Mouse (Mus musculus) midbrain, embryonic 13.5 days (tissue): ENCODE measurements at regions not wholly inside any gene's neighbourhood (a gene's known extent, or its start where the extent isn't known, plus 50 kb on each side); places are given as distances from the start of the nearest gene placed in this dataset.
"Not testable (repeated sequence)": the region's sequence is repeated elsewhere in the genome, so short reads cannot be mapped to it uniquely, and the experiment has no call there.

Experiments used
- ATAC-seq: fragments of 200-750 bp; cut with Nextera tagmentation; 2 replicates; pipeline ENCODE4 v1.8.0; 2017; ENCODE audit warnings: mild to moderate bottlenecking, moderate TSS enrichment, moderate library complexity
- H3K27ac ChIP-seq: fragments of 300-500 bp; sonication (generic); 2 replicates; pipeline ENCODE4 v1.5.1; 2015; ENCODE audit warnings: inconsistent platforms, mild to moderate bottlenecking, moderate library complexity
- H3K27me3 ChIP-seq: fragments of 300-500 bp; sonication (generic); 2 replicates; pipeline ENCODE4 v1.6.1; 2015; ENCODE audit warnings: mild to moderate bottlenecking, inconsistent platforms
- H3K36me3 ChIP-seq: fragments of 300-500 bp; sonication (generic); 2 replicates; pipeline ENCODE4 v1.6.1; 2015; ENCODE audit warnings: mild to moderate bottlenecking, inconsistent platforms
- H3K4me1 ChIP-seq: fragments of 300-500 bp; sonication (generic); replicated peaks from 2 replicates; pipeline ENCODE4 v1.6.1; 2015; ENCODE audit warnings: inconsistent platforms
- H3K4me2 ChIP-seq: fragments of 300-500 bp; sonication (generic); replicated peaks from 2 replicates; pipeline ENCODE4 v1.6.1; 2015; ENCODE audit warnings: moderate library complexity, mild to moderate bottlenecking, inconsistent platforms
- H3K4me3 ChIP-seq: fragments of 300-500 bp; sonication (generic); replicated peaks from 2 replicates; pipeline ENCODE4 v1.5.1; 2015; ENCODE audit warnings: mild to moderate bottlenecking, inconsistent platforms
- H3K9ac ChIP-seq: fragments of 300-500 bp; sonication (generic); replicated peaks from 2 replicates; pipeline ENCODE4 v1.6.1; 2015; ENCODE audit warnings: mild to moderate bottlenecking, inconsistent platforms
- H3K9me3 ChIP-seq: fragments of 300-500 bp; sonication (generic); 2 replicates; pipeline ENCODE4 v1.6.1; 2016; ENCODE audit warnings: mild to moderate bottlenecking, inconsistent platforms
- WGBS: fragments of 180-500 bp; shearing (Covaris S2); methylation state at CpG from one replicate; pipeline ENCODE4 v1.1.7; 2015; 5-methylcytosine and 5-hydroxymethylcytosine counted together

- Histone ChIP-seq H3K9ac (no peak overlapping the region), H3K36me3 (no peaks in the 10 kb centered on the region), H3K4me1 (no peaks in the 10 kb centered on the region), H3K4me3 (no peak overlapping the region), H3K9me3 (no peaks in the 10 kb centered on the region), H3K4me2 (no peak overlapping the region), H3K27me3 (no peaks in the 10 kb centered on the region), H3K27ac (no peak overlapping the region)
- WGBS: 87% methylated on average over 3 of the region's 3 CpGs
- ATAC-seq: no peak
Observed at GRCm38 (mm10) chr8:31638417-31638816, 1790.1 kb upstream of the 5930422O12Rik start.

- Histone ChIP-seq H3K9me3 (no peaks in the 10 kb centered on the region), H3K27me3 (no peaks in the 10 kb centered on the region), H3K4me1 (no peaks in the 10 kb centered on the region), H3K36me3 (no peaks in the 10 kb centered on the region), H3K9ac (no peak overlapping the region), H3K27ac (no peak overlapping the region), H3K4me3 (no peak overlapping the region), H3K4me2 (no peak overlapping the region)
- ATAC-seq: no peak
Observed at GRCm38 (mm10) chr8:31663717-31664116, 1764.8 kb upstream of the 5930422O12Rik start.

GRCm38 (mm10) chr8:31665485-31665884 is 1763.0 kb upstream of the 5930422O12Rik start:
- WGBS: 81% methylated on average over 4 of the region's 4 CpGs
- ATAC-seq: 0 out of 2 replicates have a peak, but pooled peaks have one; percentile 11
- Histone ChIP-seq H3K9ac (no peak overlapping the region), H3K36me3 (no peaks in the 10 kb centered on the region), H3K27me3 (no peaks in the 10 kb centered on the region), H3K4me2 (no peak overlapping the region), H3K9me3 (no peaks in the 10 kb centered on the region), H3K27ac (no peak overlapping the region), H3K4me1 (no peaks in the 10 kb centered on the region), H3K4me3 (no peak overlapping the region)

- Histone ChIP-seq H3K27me3 (no peaks in the 10 kb centered on the region), H3K27ac (no peak overlapping the region), H3K4me1 (no peaks in the 10 kb centered on the region), H3K4me2 (no peak overlapping the region), H3K36me3 (no peaks in the 10 kb centered on the region), H3K4me3 (no peak overlapping the region), H3K9ac (no peak overlapping the region), H3K9me3 (no peaks in the 10 kb centered on the region)
- ATAC-seq: no peak
- 78% methylated on average over 2 of the region's 2 CpGs for WGBS
Observed at GRCm38 (mm10) chr8:31704168-31704567, 1724.3 kb upstream of the 5930422O12Rik start.

GRCm38 (mm10) chr8:31713321-31714076 is 1715.0 kb upstream of the 5930422O12Rik start:
- H3K4me1 ChIP-seq: no peaks in the 10 kb centered on the region
- WGBS: 87% methylated on average over 15 of the region's 15 CpGs
- no peak overlapping the region for H3K4me2 ChIP-seq
- H3K27ac ChIP-seq: no peak overlapping the region
- no peak for ATAC-seq
- no peak overlapping the region for H3K4me3 ChIP-seq
- no peaks in the 10 kb centered on the region for H3K36me3 ChIP-seq
- no peaks in the 10 kb centered on the region for H3K27me3 ChIP-seq
- H3K9me3 ChIP-seq: no peaks in the 10 kb centered on the region
- H3K9ac ChIP-seq: no peak overlapping the region

- Histone ChIP-seq H3K27me3 (no peaks in the 10 kb centered on the region), H3K36me3 (no peaks in the 10 kb centered on the region), H3K4me3 (no peak overlapping the region), H3K9me3 (no peaks in the 10 kb centered on the region), H3K4me2 (no peak overlapping the region), H3K27ac (no peak overlapping the region), H3K4me1 (no peaks in the 10 kb centered on the region), H3K9ac (no peak overlapping the region)
- ATAC-seq: no peak
- WGBS: 65% methylated on average over 2 of the region's 2 CpGs
Observed at GRCm38 (mm10) chr8:31714077-31714458, 1714.4 kb upstream of the 5930422O12Rik start.

- Histone ChIP-seq H3K4me2 (no peak overlapping the region), H3K4me1 (no peaks in the 10 kb centered on the region), H3K4me3 (no peak overlapping the region), H3K9ac (no peak overlapping the region), H3K27me3 (no peaks in the 10 kb centered on the region), H3K9me3 (no peaks in the 10 kb centered on the region), H3K27ac (no peak overlapping the region), H3K36me3 (no peaks in the 10 kb centered on the region)
- ATAC-seq: no peak
- 78% methylated on average over 3 of the region's 3 CpGs for WGBS
Observed at GRCm38 (mm10) chr8:31720021-31720420, 1708.5 kb upstream of the 5930422O12Rik start.

GRCm38 (mm10) chr8:31720585-31720984 is 1707.9 kb upstream of the 5930422O12Rik start:
- Histone ChIP-seq H3K27me3 (no peaks in the 10 kb centered on the region), H3K4me1 (no peaks in the 10 kb centered on the region), H3K27ac (no peak overlapping the region), H3K9me3 (no peaks in the 10 kb centered on the region), H3K4me2 (no peak overlapping the region), H3K4me3 (no peak overlapping the region), H3K9ac (no peak overlapping the region), H3K36me3 (no peaks in the 10 kb centered on the region)
- no peak for ATAC-seq
- WGBS: 33% methylated on average over 3 of the region's 3 CpGs

- Histone ChIP-seq H3K4me3 (no peak overlapping the region), H3K27me3 (no peaks in the 10 kb centered on the region), H3K9ac (no peak overlapping the region), H3K4me1 (no peaks in the 10 kb centered on the region), H3K27ac (no peak overlapping the region), H3K4me2 (no peak overlapping the region), H3K9me3 (no peaks in the 10 kb centered on the region), H3K36me3 (no peaks in the 10 kb centered on the region)
- 88% methylated on average over 3 of the region's 3 CpGs for WGBS
- ATAC-seq: no peak
Observed at GRCm38 (mm10) chr8:31725430-31725829, 1703.1 kb upstream of the 5930422O12Rik start.

GRCm38 (mm10) chr8:31735610-31736009 is 1692.9 kb upstream of the 5930422O12Rik start:
- WGBS: 81% methylated on average over 2 of the region's 2 CpGs
- no peak for ATAC-seq

GRCm38 (mm10) chr8:31737314-31737713 is 1691.2 kb upstream of the 5930422O12Rik start:
- H3K27me3 ChIP-seq, ATAC-seq, H3K4me3 ChIP-seq, H3K4me2 ChIP-seq, H3K9ac ChIP-seq, H3K36me3 ChIP-seq, H3K4me1 ChIP-seq, H3K27ac ChIP-seq, H3K9me3 ChIP-seq: not testable (repeated sequence)
- 96% methylated on average over 6 of the region's 6 CpGs for WGBS

More at GRCm38 (mm10) chr8:31735610-31736009, 1692.9 kb upstream of the 5930422O12Rik start:
- no peaks in the 10 kb centered on the region for H3K4me1 ChIP-seq
- H3K4me3 ChIP-seq: no peak overlapping the region
- H3K27me3 ChIP-seq: no peaks in the 10 kb centered on the region
- H3K9ac ChIP-seq: no peak overlapping the region
- no peaks in the 10 kb centered on the region for H3K9me3 ChIP-seq
- no peaks in the 10 kb centered on the region for H3K36me3 ChIP-seq
- no peak overlapping the region for H3K27ac ChIP-seq
- no peak overlapping the region for H3K4me2 ChIP-seq

GRCm38 (mm10) chr8:31746855-31747254 is 1681.7 kb upstream of the 5930422O12Rik start:
- H3K4me3 ChIP-seq: no peak overlapping the region
- H3K9me3 ChIP-seq: no peaks in the 10 kb centered on the region
- H3K4me2 ChIP-seq: no peak overlapping the region
- no peaks in the 10 kb centered on the region for H3K4me1 ChIP-seq
- H3K27me3 ChIP-seq: no peaks in the 10 kb centered on the region
- ATAC-seq: no peak
- no peaks in the 10 kb centered on the region for H3K36me3 ChIP-seq
- no peak overlapping the region for H3K27ac ChIP-seq
- H3K9ac ChIP-seq: no peak overlapping the region

- no peaks in the 10 kb centered on the region for H3K36me3 ChIP-seq
- no peak for ATAC-seq
- H3K9ac ChIP-seq: no peak overlapping the region
- H3K9me3 ChIP-seq: no peaks in the 10 kb centered on the region
- H3K4me2 ChIP-seq: no peak overlapping the region
- H3K27me3 ChIP-seq: no peaks in the 10 kb centered on the region
- no peak overlapping the region for H3K27ac ChIP-seq
- no peaks in the 10 kb centered on the region for H3K4me1 ChIP-seq
- 84% methylated on average over 2 of the region's 2 CpGs for WGBS
- no peak overlapping the region for H3K4me3 ChIP-seq
Observed at GRCm38 (mm10) chr8:31749974-31750373, 1678.5 kb upstream of the 5930422O12Rik start.
